Mouse (Mus musculus) spleen, adult 18-20 months (tissue): ENCODE data around the gene Peli3.

Source experiments
- DNase-seq, 2 experiments: peaks; one replicate each; pipeline ENCODE4 v3.0.0; 2022; ENCODE audit warnings: mixed read lengths in 2 of 2

Peli3 gene

GRCm38 (mm10) chr19:4908107-4908506 lies 34.8 kb downstream of the Peli3 start:
- peak in 1 of 2 experiments; percentile 20 for DNase-seq

- DNase-seq = peak; percentile 44 to 63
These were observed 36.7 kb downstream of the Peli3 start, which contains the start of gene Bbs1 for GRCm38 (mm10) chr19:4905979-4906794. Gene Bbs1, minus strand, starts transcription at chr19:4906628.

- no peak for DNase-seq
These were observed 43.0 kb downstream of the Peli3 start for GRCm38 (mm10) chr19:4899888-4900287.

- no peak for DNase-seq
These were observed 44.0 kb downstream of the Peli3 start for GRCm38 (mm10) chr19:4898972-4899371.

DNA sequence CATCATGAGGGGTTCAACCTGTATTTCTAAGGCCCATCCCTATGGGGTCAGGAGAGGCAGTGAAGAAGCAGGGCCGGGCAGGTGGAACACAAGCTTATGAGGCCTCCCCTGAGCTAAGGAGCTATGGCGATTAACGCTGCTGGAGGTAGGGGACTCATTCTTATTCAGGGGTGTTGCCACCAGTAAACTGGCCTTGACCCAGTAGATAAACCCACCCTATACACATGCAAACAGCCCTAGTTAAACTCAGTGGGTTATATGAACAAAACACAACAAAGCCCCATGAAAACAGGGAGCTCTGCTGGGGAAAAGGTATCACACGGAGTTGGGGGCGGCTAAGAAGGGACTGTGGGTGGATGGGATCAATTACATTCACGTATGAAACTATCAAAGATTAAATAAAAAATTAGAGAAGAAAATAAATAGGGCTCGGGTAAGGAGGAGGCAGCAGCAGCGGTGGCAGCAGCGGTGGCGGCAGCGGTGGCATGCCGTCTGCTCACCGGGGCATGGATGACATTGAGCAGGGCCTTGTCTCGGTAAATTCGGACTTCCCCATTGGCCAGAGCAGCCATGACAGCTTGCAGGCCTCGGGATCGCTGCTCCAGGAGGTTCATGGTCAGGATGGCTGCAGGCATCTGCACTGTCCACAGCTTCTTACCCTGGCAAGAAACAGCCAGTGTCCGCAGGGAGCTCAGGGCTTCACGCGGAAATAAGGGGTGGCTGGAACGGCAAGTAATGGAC lies 46.0 kb downstream of the Peli3 start:
- no peak for DNase-seq

DNA sequence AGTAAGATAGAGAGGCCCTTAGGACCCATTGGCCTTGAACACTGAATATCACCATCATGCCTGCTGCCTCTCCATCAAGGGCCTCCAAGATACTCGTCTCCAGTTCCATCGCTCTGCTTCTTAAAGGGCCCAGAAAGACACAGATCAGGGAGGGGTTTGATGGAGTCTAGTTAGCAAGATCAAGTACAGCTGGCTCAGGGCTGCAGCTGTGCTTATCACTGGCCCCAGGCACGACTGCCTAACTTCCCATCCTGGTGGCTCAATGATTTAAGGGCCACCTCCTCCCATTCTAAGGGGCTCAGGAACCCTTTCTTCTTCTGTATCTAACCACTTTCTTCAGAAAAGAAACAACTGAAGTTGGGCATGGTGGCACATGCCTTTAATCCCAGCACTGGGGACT lies 51.1 kb downstream of the Peli3 start:
- no peak for DNase-seq

DNA sequence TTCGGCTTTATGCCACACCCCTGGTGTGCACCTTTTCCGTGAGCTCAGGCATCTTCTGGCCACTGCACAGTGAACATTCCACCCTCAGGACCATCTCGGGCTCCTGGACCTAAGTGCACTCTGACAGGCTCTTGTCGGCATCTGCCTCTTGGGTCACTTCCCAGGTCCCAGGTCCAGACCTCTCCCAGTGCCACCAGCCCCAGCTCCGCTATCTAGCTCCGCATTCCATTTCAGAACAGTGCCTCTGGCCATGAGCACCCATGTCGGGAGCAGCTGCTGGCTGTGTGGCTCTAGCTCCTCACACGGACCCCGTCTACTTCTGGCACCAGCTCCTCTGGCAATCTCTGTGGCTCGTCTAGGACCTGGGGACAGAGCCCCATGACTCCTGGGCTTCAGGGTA lies 53.1 kb downstream of the Peli3 start:
- no peak for DNase-seq

GRCm38 (mm10) chr19:4883961-4884360 lies 59.0 kb downstream of the Peli3 start:
- DNase-seq = no peak
